In the genomic region with DNA sequence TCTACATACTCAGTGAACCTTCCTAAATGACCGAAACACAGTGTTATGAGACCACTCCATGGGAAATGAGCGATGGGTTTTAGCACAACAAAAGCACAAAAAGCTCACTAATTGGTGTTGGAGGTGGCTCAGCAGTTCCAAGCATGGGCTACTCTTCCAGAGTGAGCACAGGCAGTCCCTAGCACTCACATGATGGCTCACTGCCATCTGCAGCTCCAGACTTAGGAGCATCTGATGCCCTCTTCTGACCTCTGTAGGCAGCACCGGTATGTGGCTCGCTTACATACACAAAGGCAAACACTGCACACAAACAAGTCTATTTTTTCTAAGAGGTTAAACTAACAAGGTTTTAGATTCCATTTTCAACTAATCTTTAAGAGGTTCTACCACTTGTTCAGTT, we compare ENCODE assay signal across 23 mouse cellular contexts. TPM values are rescaled to one million over a fixed set of nuclear protein-coding genes. Genes with fewer than 3 reads are reported as not detected.
DNase-seq lines count a peak whose midpoint lies in the region; ATAC-seq and TF ChIP-seq lines count a peak whose summit lies in the region.
"Had no signal": no experiment of that assay in that cellular context is flagged by ENCODE, and none has a peak within 500 bp of the region (broad histone marks: within the 10 kb centered on the region; RNA-seq: fewer than 3 reads in every experiment).

No protein-coding gene starts in this region.

- WGBS in heart, embryonic 10.5 days, result 78% methylated on average over 4 of the region's 4 CpGs
- WGBS in lung, postnatal 0 days, result 71% methylated on average over 4 of the region's 4 CpGs

- H3K27me3 ChIP-seq in heart, embryonic 10.5 days (ENCODE audit: insufficient read depth, poor library complexity, severe bottlenecking), result no peaks in the 10 kb centered on the region
- H3K27me3 ChIP-seq in lung, postnatal 0 days (replicated peaks; ENCODE audit: insufficient read depth, low read length), result no peaks in the 10 kb centered on the region
- H3K27me3 ChIP-seq: CH12.LX; hindbrain, embryonic 12.5 days had no signal

- H3K4me3 ChIP-seq in heart, embryonic 10.5 days, result no peak overlapping the region
- no peak overlapping the region for H3K4me3 ChIP-seq in lung, postnatal 0 days (ENCODE audit: low read depth, low read length)
- H3K4me3 ChIP-seq: embryonic facial prominence, embryonic 10.5 days; erythroblast, embryonic 14.5 days; forebrain, embryonic 10.5 days; gastrocnemius, adult 2 months; hindbrain, embryonic 12.5 days had no signal

- no peaks in the 10 kb centered on the region for H3K4me1 ChIP-seq in heart, embryonic 10.5 days
- no peaks in the 10 kb centered on the region for H3K4me1 ChIP-seq in lung, postnatal 0 days (ENCODE audit: insufficient read depth, low read depth, low read length)
- H3K4me1 ChIP-seq: embryonic facial prominence, embryonic 10.5 days; forebrain, embryonic 10.5 days; hindbrain, embryonic 12.5 days had no signal

- no peaks in the 10 kb centered on the region for H3K9me3 ChIP-seq in heart, embryonic 10.5 days
- no peaks in the 10 kb centered on the region for H3K9me3 ChIP-seq in lung, postnatal 0 days (ENCODE audit: low read length)
- H3K9me3 ChIP-seq: embryonic facial prominence, embryonic 10.5 days; forebrain, embryonic 10.5 days; hindbrain, embryonic 12.5 days had no signal

- peaks cover 35% of the 10 kb centered on the region for H3K36me3 ChIP-seq in heart, embryonic 10.5 days
- H3K36me3 ChIP-seq in lung, postnatal 0 days (ENCODE audit: insufficient read depth, low read length), result peaks cover 12% of the 10 kb centered on the region; the same call in 1 of the 2 replicates

- H3K9ac ChIP-seq in lung, postnatal 0 days (replicated peaks; ENCODE audit: low read depth), result no peak overlapping the region
- H3K9ac ChIP-seq: hindbrain, embryonic 12.5 days had no signal

- peak; percentile 64 for DNase-seq in heart, adult 11 months
- DNase-seq in heart, embryonic 10.5 days (ENCODE audit: low spot score), result no peak
- DNase-seq in lung, postnatal 0 days (ENCODE audit: low spot score), result peak; percentile 14
- no peak for DNase-seq in lung, postnatal 10 days
- peak; percentile 36 for DNase-seq in brain, adult 2 months (ENCODE audit: low read depth, low spot score)
- no peak for DNase-seq in thymus, postnatal 10 days (ENCODE audit: low spot score in 2 of 2)
- DNase-seq in left cerebral cortex, postnatal 14 days (ENCODE audit: low spot score in 2 of 2), result no peak
- DNase-seq: adrenal gland, postnatal 10 days; cerebellum, adult 18-20 months; cerebellum, adult 9-11 months; cerebellum, postnatal 36 days; gastrocnemius, adult 2 months; gastrocnemius, postnatal 25 days; heart, postnatal 10 days; heart, postnatal 4 days had no signal

- intact Hi-C loops in left cerebral cortex, postnatal 14 days (cut with DNase I), result no loop called here

- TF ChIP-seq EP300 in lung, postnatal 0 days (IDR thresholded peaks at IDR 0.05), result no peak

- TF ChIP-seq CTCF in lung, postnatal 0 days (IDR thresholded peaks at IDR 0.05), result peak; percentile 31

- no peak overlapping the region for H3K27ac ChIP-seq in heart, embryonic 10.5 days
- H3K27ac ChIP-seq in lung, postnatal 0 days (ENCODE audit: low read length), result no peak overlapping the region
- H3K27ac ChIP-seq: embryonic facial prominence, embryonic 10.5 days; forebrain, embryonic 10.5 days; gastrocnemius, adult 2 months; hindbrain, embryonic 12.5 days; hindbrain, postnatal 0 days had no signal

- no peak overlapping the region for H3K4me2 ChIP-seq in lung, postnatal 0 days (replicated peaks; ENCODE audit: low read depth, low read length)
- H3K4me2 ChIP-seq: hindbrain, embryonic 12.5 days had no signal

- no peak for ATAC-seq in lung, postnatal 0 days
- ATAC-seq in megakaryocyte progenitor cell, adult 5-6 weeks (replicated peaks; ENCODE audit: poor library complexity), result peak; percentile 65
- ATAC-seq: forebrain, embryonic 14.5 days; hindbrain, postnatal 0 days had no signal

RNA-seq across cellular contexts. Expression of gene Cfap298, which starts 31.3 kb away (rescaled TPM):
- 53.1 TPM in 2 replicates for polyA plus RNA-seq in heart, embryonic 10.5 days (2016; fragmentation: Nextera tagmentation; extraction: Ambion mirVana)
- polyA plus RNA-seq in lung, postnatal 0 days (2015; fragmentation: Nextera tagmentation; extraction: Ambion mirVana), result 46.3 and 47.9 TPM in 2 replicates
- total RNA-seq in megakaryocyte progenitor cell, adult 5-6 weeks (2015), result 40.2 and 45.4 TPM in 2 replicates
- total RNA-seq in megakaryocyte progenitor cell, adult 5-6 weeks (2017), result 70.1 and 77.7 TPM in 2 replicates
- total RNA-seq in left cerebral cortex, postnatal 14 days (2021), result 10 to 100 TPM; 34.2 to 38.7 TPM

RNA-seq across cellular contexts. Expression of gene Synj1, which starts 44.9 kb away (rescaled TPM):
- 14.3 and 16.5 TPM in 2 replicates for polyA plus RNA-seq in heart, embryonic 10.5 days (2016; fragmentation: Nextera tagmentation; extraction: Ambion mirVana)
- polyA plus RNA-seq in lung, postnatal 0 days (2015; fragmentation: Nextera tagmentation; extraction: Ambion mirVana), result 12.7 and 13.1 TPM in 2 replicates
- total RNA-seq in megakaryocyte progenitor cell, adult 5-6 weeks (2015), result 38.8 and 46.3 TPM in 2 replicates
- 16.2 and 19.1 TPM in 2 replicates for total RNA-seq in megakaryocyte progenitor cell, adult 5-6 weeks (2017)
- total RNA-seq in left cerebral cortex, postnatal 14 days (2021), result 100 to 1,000 TPM; 270 to 273 TPM

Comparison
In these comparisons a context has a peak if more than half of its experiments do, and no peak if none do; other contexts are left out.
1. DNase-seq: peak in heart, adult 11 months (single experiment), lung, postnatal 0 days (single experiment) and brain, adult 2 months (single experiment); none in heart, embryonic 10.5 days (single experiment), lung, postnatal 10 days (single experiment), thymus, postnatal 10 days (0 of 2) and left cerebral cortex, postnatal 14 days (0 of 2).
2. RNA of gene Synj1, which starts 44.9 kb away (total RNA-seq): 270 to 273 TPM in left cerebral cortex, postnatal 14 days; 16.2 to 46.3 TPM in megakaryocyte progenitor cell, adult 5-6 weeks; every median in the first group is over 4 times any median in the second.